Mouse (Mus musculus) forebrain, embryonic 12.5 days (tissue): Measurements from ENCODE around the gene Tpsg1. TPM values are rescaled to one million over a fixed set of nuclear protein-coding genes. Genes with fewer than 3 reads are reported as not detected.

Source experiments
- polyA plus RNA-seq: library from polyadenylated mRNA; unstranded; fragments of >200 nt; fragmentation: Nextera tagmentation; extraction: Ambion mirVana; gene quantifications from 2 replicates; pipeline ENCODE4 v1.2.1, GENCODE M21; 2016

The Tpsg1 gene
- polyA plus RNA-seq, 1 experiment from 2014 or later = 0.45 TPM

Other genes starting within 250 kb of the Tpsg1 start
- 0.18 TPM in 1 of 2 replicates, not detected in the other for gene Ptx4, start 248.5 kb upstream of the Tpsg1 start, polyA plus RNA-seq
- 23.9 and 26.1 TPM in 2 replicates for gene Clcn7, start 235.9 kb upstream of the Tpsg1 start, polyA plus RNA-seq
- not detected in 2 replicates for gene Ccdc154, start 206.8 kb upstream of the Tpsg1 start, polyA plus RNA-seq
- not detected in 2 replicates for gene Gm38655, start 193.8 kb upstream of the Tpsg1 start, polyA plus RNA-seq
- gene BC003965, start 184.7 kb upstream of the Tpsg1 start, polyA plus RNA-seq = 36.2 and 37.3 TPM in 2 replicates
- gene Unkl, start 180.9 kb upstream of the Tpsg1 start, polyA plus RNA-seq = 10.0 and 11.3 TPM in 2 replicates
- gene Gnptg, start 129.1 kb upstream of the Tpsg1 start, polyA plus RNA-seq = 60.1 and 64.4 TPM in 2 replicates
- 61.0 and 64.2 TPM in 2 replicates for gene Tsr3, start 129.1 kb upstream of the Tpsg1 start, polyA plus RNA-seq
- 2.9 and 3.8 TPM in 2 replicates for gene Baiap3, start 112.9 kb upstream of the Tpsg1 start, polyA plus RNA-seq
- 849 and 866 TPM in 2 replicates for gene Ube2i, start 94.7 kb upstream of the Tpsg1 start, polyA plus RNA-seq
- gene Prss34, start 70.9 kb upstream of the Tpsg1 start, polyA plus RNA-seq = not detected in 2 replicates
- not detected in 2 replicates for gene Prss28, start 60.6 kb upstream of the Tpsg1 start, polyA plus RNA-seq
- gene Prss29, start 50.6 kb upstream of the Tpsg1 start, polyA plus RNA-seq = not detected in 2 replicates
- not detected in 2 replicates for gene Tpsab1, start 23.7 kb upstream of the Tpsg1 start, polyA plus RNA-seq
- gene Tpsb2, start 3.0 kb upstream of the Tpsg1 start, polyA plus RNA-seq = not detected in 2 replicates
- 7.8 and 7.9 TPM in 2 replicates for gene Cacna1h, start 64.5 kb downstream of the Tpsg1 start, polyA plus RNA-seq
- gene Tekt4, start 85.3 kb downstream of the Tpsg1 start, polyA plus RNA-seq = 0.19 and 0.31 TPM in 2 replicates
- 0.10 TPM in 1 of 2 replicates, not detected in the other for gene Sstr5, start 128.0 kb downstream of the Tpsg1 start, polyA plus RNA-seq
- 10.3 and 15.1 TPM in 2 replicates for gene Sox8, start 201.4 kb downstream of the Tpsg1 start, polyA plus RNA-seq
- 17.8 and 21.0 TPM in 2 replicates for gene Lmf1, start 209.8 kb downstream of the Tpsg1 start, polyA plus RNA-seq